Mouse (Mus musculus) bone marrow, adult 2 months (tissue): Measurements from ENCODE around the gene Casd1.

ENCODE experiments used
- CTCF ChIP-seq: fragments of 200-500 bp; IDR thresholded peaks from 2 replicates; pipeline ENCODE4 v1.5.1; 2011; ENCODE audit warnings: low read length, control low read depth; ENCODE audit not compliant: control insufficient read depth, insufficient read depth
- POLR2A ChIP-seq: fragments of 200-500 bp; IDR thresholded peaks from 2 replicates; pipeline ENCODE4 v1.6.1; 2011; ENCODE audit warnings: low read depth, mild to moderate bottlenecking, control low read depth, low read length, borderline replicate concordance; ENCODE audit not compliant: control insufficient read depth

GRCm38 (mm10) chr6:4555366-4555765 is 45.3 kb upstream of the Casd1 start:
- TF ChIP-seq CTCF (no peak), POLR2A (no peak)
